8 mouse cellular contexts compared by ENCODE assay signal in the genomic region with DNA sequence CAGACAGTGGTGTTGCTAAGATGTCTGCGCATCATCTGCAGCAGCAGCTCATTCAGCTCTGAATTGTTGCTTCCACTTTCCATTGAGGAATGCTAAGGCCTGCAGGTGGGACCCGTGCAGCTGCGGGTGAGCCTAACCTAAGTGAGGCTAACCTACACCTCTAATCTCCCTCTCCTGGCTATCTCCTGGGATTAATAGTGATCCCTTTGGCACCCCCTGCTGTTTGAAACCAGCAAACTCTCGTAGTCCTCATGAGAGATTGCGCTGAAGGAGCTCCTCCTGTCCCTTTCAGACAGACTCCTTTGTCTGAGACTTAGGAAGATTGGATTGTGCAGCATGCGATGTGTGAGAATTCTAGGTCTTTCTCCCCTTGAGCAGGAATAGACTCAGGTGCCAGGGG.
DNase-seq lines count a peak whose midpoint lies in the region; ATAC-seq lines count a peak whose summit lies in the region.

No protein-coding gene starts in this region.

- H3K27me3 ChIP-seq in forebrain, embryonic 13.5 days = no peaks in the 10 kb centered on the region
- H3K27me3 ChIP-seq in forebrain, embryonic 12.5 days = no peaks in the 10 kb centered on the region
- no peaks in the 10 kb centered on the region for H3K27me3 ChIP-seq in embryonic facial prominence, embryonic 11.5 days (ENCODE audit: control insufficient read depth, insufficient read depth, low read length)
- H3K27me3 ChIP-seq in splenic B cell, adult 2 months (ENCODE audit: control insufficient read depth, insufficient read depth, low read length, poor library complexity, severe bottlenecking) = no peaks in the 10 kb centered on the region

- H3K36me3 ChIP-seq in forebrain, embryonic 13.5 days (ENCODE audit: poor library complexity, severe bottlenecking) = no peaks in the 10 kb centered on the region
- no peaks in the 10 kb centered on the region; the same call in 1 of the 2 replicates for H3K36me3 ChIP-seq in forebrain, embryonic 12.5 days (replicated peaks)
- H3K36me3 ChIP-seq in embryonic facial prominence, embryonic 11.5 days (replicated peaks; ENCODE audit: control insufficient read depth, insufficient read depth, low read depth, low read length) = no peaks in the 10 kb centered on the region
- H3K36me3 ChIP-seq in splenic B cell, adult 2 months (ENCODE audit: control insufficient read depth, insufficient read depth, low read length, poor library complexity, severe bottlenecking) = 0 out of 2 replicates have a peak, but pooled peaks cover 2% of the 10 kb centered on the region

- H3K9ac ChIP-seq in forebrain, embryonic 13.5 days = no peak overlapping the region
- no peak overlapping the region for H3K9ac ChIP-seq in forebrain, embryonic 12.5 days
- no peak overlapping the region for H3K9ac ChIP-seq in embryonic facial prominence, embryonic 11.5 days (replicated peaks; ENCODE audit: low read length)

- no peaks in the 10 kb centered on the region for H3K4me1 ChIP-seq in forebrain, embryonic 13.5 days
- peaks cover 3% of the 10 kb centered on the region; the same call in 1 of the 2 replicates for H3K4me1 ChIP-seq in forebrain, embryonic 12.5 days
- H3K4me1 ChIP-seq in embryonic facial prominence, embryonic 11.5 days (ENCODE audit: control insufficient read depth, insufficient read depth, low read length) = no peaks in the 10 kb centered on the region

- H3K4me3 ChIP-seq in forebrain, embryonic 13.5 days = no peak overlapping the region
- H3K4me3 ChIP-seq in forebrain, embryonic 12.5 days (replicated peaks) = no peak overlapping the region
- no peak overlapping the region for H3K4me3 ChIP-seq in embryonic facial prominence, embryonic 11.5 days (ENCODE audit: low read depth, low read length)

- peak; percentile 22 for DNase-seq in urinary bladder, postnatal 25 days (ENCODE audit: low spot score)
- no peak for DNase-seq in urinary bladder, adult 2 months (ENCODE audit: low spot score)
- DNase-seq in embryonic facial prominence, embryonic 11.5 days (ENCODE audit: low spot score) = peak; percentile 68
- peak; percentile 63 for DNase-seq in layer of hippocampus, adult 11-12 months (ENCODE audit: low spot score)
- peak; percentile 51 for DNase-seq in lung, postnatal 25 days (ENCODE audit: low spot score)
- peak; percentile 26 for DNase-seq in splenic B cell, adult 2 months (ENCODE audit: low read depth, low spot score)

- ATAC-seq in forebrain, embryonic 13.5 days = peak; percentile 53; the same call in 1 of the 2 replicates
- ATAC-seq in forebrain, embryonic 12.5 days (ENCODE audit: low FRiP score) = no peak
- ATAC-seq in embryonic facial prominence, embryonic 11.5 days (replicated peaks; ENCODE audit: insufficient number of reproducible peaks, low FRiP score, low TSS enrichment, low read depth) = no peak

- no peak overlapping the region for H3K27ac ChIP-seq in forebrain, embryonic 13.5 days
- no peak overlapping the region for H3K27ac ChIP-seq in forebrain, embryonic 12.5 days
- no peak overlapping the region for H3K27ac ChIP-seq in embryonic facial prominence, embryonic 11.5 days (replicated peaks; ENCODE audit: low read depth, low read length)

- no peaks in the 10 kb centered on the region for H3K9me3 ChIP-seq in forebrain, embryonic 13.5 days (replicated peaks)
- no peaks in the 10 kb centered on the region for H3K9me3 ChIP-seq in forebrain, embryonic 12.5 days
- H3K9me3 ChIP-seq in embryonic facial prominence, embryonic 11.5 days (replicated peaks; ENCODE audit: control insufficient read depth, low read length) = no peaks in the 10 kb centered on the region

- no peak overlapping the region for H3K4me2 ChIP-seq in forebrain, embryonic 13.5 days
- H3K4me2 ChIP-seq in forebrain, embryonic 12.5 days = no peak overlapping the region
- no peak overlapping the region for H3K4me2 ChIP-seq in embryonic facial prominence, embryonic 11.5 days (ENCODE audit: low read depth, low read length)

- WGBS in forebrain, embryonic 13.5 days = 24% methylated on average over 6 of the region's 6 CpGs
- 25% methylated on average over 6 of the region's 6 CpGs for WGBS in forebrain, embryonic 12.5 days
- WGBS in embryonic facial prominence, embryonic 11.5 days = 41% methylated on average over 6 of the region's 6 CpGs
